Mouse (Mus musculus) neural tube, embryonic 15.5 days (tissue): Measurements from ENCODE around the gene Cited2. TPM values are rescaled to one million over a fixed set of nuclear protein-coding genes. Genes with fewer than 3 reads are reported as not detected.

ENCODE experiments used
- ATAC-seq: fragments of 200-750 bp; cut with Nextera tagmentation; 2 replicates; pipeline ENCODE4 v1.8.0; 2017; ENCODE audit warnings: mild to moderate bottlenecking, moderate TSS enrichment, moderate library complexity; ENCODE audit not compliant: low FRiP score
- H3K27ac ChIP-seq: fragments of 300-500 bp; sonication (generic); replicated peaks from 2 replicates; pipeline ENCODE4 v1.5.1; 2015; ENCODE audit warnings: mild to moderate bottlenecking, inconsistent platforms
- H3K27me3 ChIP-seq: fragments of 300-500 bp; sonication (generic); replicated peaks from 2 replicates; pipeline ENCODE4 v1.6.1; 2015; ENCODE audit warnings: inconsistent platforms
- H3K36me3 ChIP-seq: fragments of 300-500 bp; sonication (generic); 2 replicates; pipeline ENCODE4 v1.6.1; 2015; ENCODE audit warnings: inconsistent platforms
- H3K4me1 ChIP-seq: fragments of 300-500 bp; sonication (generic); 2 replicates; pipeline ENCODE4 v1.6.1; 2015; ENCODE audit warnings: inconsistent platforms
- H3K4me2 ChIP-seq: fragments of 300-500 bp; sonication (generic); 2 replicates; pipeline ENCODE4 v1.6.1; 2015; ENCODE audit warnings: inconsistent platforms, mild to moderate bottlenecking, moderate library complexity
- H3K4me3 ChIP-seq: fragments of 300-500 bp; sonication (generic); replicated peaks from 2 replicates; pipeline ENCODE4 v1.5.1; 2015; ENCODE audit warnings: mild to moderate bottlenecking, inconsistent platforms
- H3K9ac ChIP-seq: fragments of 300-500 bp; sonication (generic); replicated peaks from 2 replicates; pipeline ENCODE4 v1.6.1; 2015; ENCODE audit warnings: mild to moderate bottlenecking, inconsistent platforms
- H3K9me3 ChIP-seq: fragments of 300-500 bp; sonication (generic); replicated peaks from 2 replicates; pipeline ENCODE4 v1.6.1; 2016; ENCODE audit warnings: inconsistent platforms
- WGBS: fragments of 180-500 bp; shearing (Covaris S2); methylation state at CpG from one replicate; pipeline ENCODE4 v1.1.7; 2015; ENCODE audit warnings: mixed read lengths; 5-methylcytosine and 5-hydroxymethylcytosine counted together
- polyA plus RNA-seq: library from polyadenylated mRNA; unstranded; fragments of >200 nt; fragmentation: Nextera tagmentation; extraction: Ambion mirVana; gene quantifications from 2 replicates; pipeline ENCODE4 v1.2.1, GENCODE M21; 2015

Gene Cited2
- polyA plus RNA-seq, 1 experiment from 2014 or later: 72.7 TPM

DNA sequence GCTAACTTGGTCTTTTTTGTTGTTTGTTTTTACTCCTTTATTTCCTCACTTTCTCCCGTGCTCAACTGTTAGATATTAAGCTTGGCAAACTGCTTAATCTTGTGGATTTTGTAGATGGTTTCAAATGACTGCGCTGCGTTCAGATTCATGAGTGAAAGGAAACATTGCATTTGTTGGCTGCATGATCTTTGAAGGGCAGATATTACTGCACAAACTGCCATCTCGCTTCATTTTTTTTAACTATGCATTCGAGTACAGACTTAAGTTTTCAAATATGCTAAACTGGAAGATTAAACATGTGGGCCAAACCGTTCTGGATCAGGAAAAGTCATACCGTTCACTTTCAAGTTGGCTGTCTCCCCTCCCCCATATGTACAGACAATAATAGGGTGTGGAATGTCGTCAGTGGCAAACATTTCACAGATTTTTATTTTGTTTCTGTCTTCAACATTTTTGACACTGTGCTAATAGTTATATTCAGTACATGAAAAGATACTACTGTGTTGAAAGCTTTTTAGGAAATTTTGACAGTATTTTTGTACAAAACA lies 2.1 kb downstream of the Cited2 start:
- Histone ChIP-seq H3K9ac (peak overlapping the region; percentile 90), H3K27ac (peak overlapping the region; percentile 18; the same call in 1 of the 2 replicates), H3K27me3 (no peaks in the 10 kb centered on the region), H3K9me3 (no peaks in the 10 kb centered on the region), H3K4me1 (peaks cover 30% of the 10 kb centered on the region), H3K36me3 (no peaks in the 10 kb centered on the region), H3K4me3 (peak overlapping the region; percentile 94), H3K4me2 (peak overlapping the region; percentile 78)
- no peak for ATAC-seq
- WGBS: 18% methylated on average over 8 of the region's 8 CpGs

DNA sequence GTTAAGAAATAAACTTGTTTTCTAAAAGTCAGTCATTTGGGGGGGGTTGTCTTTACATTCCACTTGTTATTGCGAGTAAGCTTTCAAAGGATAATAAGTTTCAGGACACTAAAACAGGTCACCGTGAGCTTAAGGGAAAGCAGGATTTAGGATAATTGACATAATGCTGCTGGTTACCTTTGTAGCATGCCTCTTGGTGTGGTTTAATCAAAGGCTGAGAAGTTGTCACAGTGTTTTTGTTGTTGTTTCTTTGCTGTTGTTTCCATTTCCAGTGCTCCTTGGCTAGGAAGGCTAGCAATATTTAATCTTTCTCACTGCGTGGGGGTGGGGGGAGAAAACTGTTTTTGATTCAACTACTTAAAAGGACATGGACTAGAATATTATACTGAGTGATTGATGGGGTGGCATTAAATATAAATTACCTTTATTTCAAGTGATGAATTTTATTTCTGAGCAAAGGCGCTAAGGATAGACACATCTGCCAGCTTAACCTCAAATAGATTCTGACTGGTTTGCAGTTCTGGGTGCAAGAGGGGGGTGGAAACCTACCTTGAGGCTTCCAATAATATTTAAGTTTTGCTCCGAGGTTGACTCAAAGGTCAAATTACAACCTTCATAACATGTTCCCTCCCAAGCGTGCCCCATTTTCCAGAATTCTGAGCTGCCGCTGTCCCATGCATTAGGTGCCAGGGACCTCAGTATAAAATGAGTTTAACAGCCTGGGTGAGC lies 2.8 kb downstream of the Cited2 start:
- 34% methylated on average over 7 of the region's 7 CpGs for WGBS
- Histone ChIP-seq H3K9ac (peak overlapping the region; percentile 41), H3K4me1 (peaks cover 30% of the 10 kb centered on the region), H3K4me2 (peak overlapping the region; percentile 78), H3K4me3 (peak overlapping the region; percentile 94), H3K36me3 (no peaks in the 10 kb centered on the region), H3K9me3 (no peaks in the 10 kb centered on the region), H3K27me3 (no peaks in the 10 kb centered on the region), H3K27ac (peak overlapping the region; percentile 58; the same call in 1 of the 2 replicates)
- no peak for ATAC-seq

DNA sequence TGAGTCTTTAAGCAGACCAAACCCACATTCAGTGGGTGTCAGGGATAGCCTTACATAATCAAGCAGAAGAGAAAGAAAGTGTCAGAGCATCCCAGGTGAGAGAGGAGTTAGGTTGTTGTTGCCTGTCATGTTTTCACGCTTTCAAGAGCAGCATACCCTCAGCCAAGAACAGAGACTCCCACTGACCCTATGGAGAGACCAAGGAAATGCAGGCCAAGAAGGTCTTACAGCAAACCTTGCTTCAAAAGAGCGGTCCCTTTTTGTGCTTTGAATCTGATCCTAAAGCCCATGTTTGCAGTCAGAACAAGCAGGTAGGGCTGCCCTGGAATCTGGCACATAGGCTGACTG lies 3.3 kb downstream of the Cited2 start:
- no peaks in the 10 kb centered on the region for H3K27me3 ChIP-seq
- no peaks in the 10 kb centered on the region for H3K36me3 ChIP-seq
- peaks cover 30% of the 10 kb centered on the region for H3K4me1 ChIP-seq
- peak overlapping the region; percentile 58; the same call in 1 of the 2 replicates for H3K27ac ChIP-seq
- peak overlapping the region; percentile 94 for H3K4me3 ChIP-seq
- peak overlapping the region; percentile 78 for H3K4me2 ChIP-seq
- 50% methylated on average over 2 of the region's 2 CpGs for WGBS
- no peak for ATAC-seq
- H3K9ac ChIP-seq: peak overlapping the region; percentile 41
- no peaks in the 10 kb centered on the region for H3K9me3 ChIP-seq

DNA sequence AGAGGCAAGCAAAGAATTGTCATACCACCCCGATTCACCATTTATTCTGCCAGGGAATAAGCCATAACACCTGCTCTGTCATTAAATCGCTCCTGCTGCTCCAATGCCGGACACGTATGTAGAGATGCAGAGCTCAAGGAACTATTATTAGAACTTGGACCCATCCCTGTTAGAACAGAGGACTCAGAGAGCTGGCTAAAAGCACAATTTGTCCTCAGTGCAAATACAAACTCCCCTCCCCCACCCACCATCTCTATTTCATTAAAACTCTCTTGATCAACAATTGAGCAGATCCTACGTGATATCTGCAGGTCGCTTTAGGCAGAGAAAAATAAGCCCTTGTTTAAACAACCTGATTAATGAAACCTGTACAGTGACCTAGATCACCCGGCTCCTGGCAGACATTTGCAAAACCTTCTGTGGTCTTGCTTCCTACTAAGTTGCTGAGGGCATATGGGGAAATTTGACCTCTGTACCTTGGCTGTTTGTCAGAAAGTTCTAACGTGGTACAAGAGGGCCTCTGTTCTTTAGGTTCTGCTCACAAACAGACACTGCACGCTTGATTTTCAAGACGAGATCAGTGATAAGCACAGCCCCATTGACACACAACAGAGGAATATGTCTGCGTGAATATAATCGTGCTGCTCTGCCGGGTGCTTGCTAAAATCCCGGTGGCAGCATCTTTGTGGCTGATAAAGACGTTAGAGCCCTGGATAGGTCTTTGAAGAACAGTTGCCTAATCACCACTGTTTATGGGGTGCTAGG lies 4.3 kb downstream of the Cited2 start:
- ATAC-seq: no peak
- Histone ChIP-seq H3K9ac (peak overlapping the region; percentile 41), H3K9me3 (no peaks in the 10 kb centered on the region), H3K27me3 (no peaks in the 10 kb centered on the region), H3K4me3 (peak overlapping the region; percentile 94), H3K4me2 (peak overlapping the region; percentile 78), H3K27ac (peak overlapping the region; percentile 70), H3K36me3 (no peaks in the 10 kb centered on the region), H3K4me1 (peaks cover 30% of the 10 kb centered on the region)
- 12% methylated on average over 15 of the region's 15 CpGs for WGBS

DNA sequence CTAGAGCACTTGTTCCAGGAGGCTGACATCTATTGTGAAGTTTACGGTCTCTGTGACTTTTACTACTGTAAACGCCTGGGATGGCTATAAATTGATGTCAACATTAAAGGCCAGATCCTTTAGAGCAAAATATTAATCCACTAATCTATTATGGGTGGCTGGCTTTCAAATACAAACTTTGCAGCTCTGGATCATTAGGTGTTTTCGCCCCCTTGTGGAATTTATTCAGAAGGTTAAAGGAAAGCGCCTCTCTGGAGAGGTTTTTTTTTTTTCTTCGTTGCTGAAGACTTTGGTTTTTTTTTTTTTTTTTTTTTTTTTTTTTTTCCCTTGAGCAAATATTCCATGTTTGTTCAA lies 4.9 kb downstream of the Cited2 start:
- Histone ChIP-seq H3K9me3 (no peaks in the 10 kb centered on the region), H3K27ac (peak overlapping the region; percentile 70), H3K4me3 (peak overlapping the region; percentile 94), H3K36me3 (no peaks in the 10 kb centered on the region), H3K4me1 (peaks cover 30% of the 10 kb centered on the region), H3K9ac (peak overlapping the region; percentile 41; the same call in 1 of the 2 replicates), H3K27me3 (no peaks in the 10 kb centered on the region), H3K4me2 (peak overlapping the region; percentile 78)
- 5% methylated on average over 5 of the region's 5 CpGs for WGBS
- ATAC-seq: no peak

DNA sequence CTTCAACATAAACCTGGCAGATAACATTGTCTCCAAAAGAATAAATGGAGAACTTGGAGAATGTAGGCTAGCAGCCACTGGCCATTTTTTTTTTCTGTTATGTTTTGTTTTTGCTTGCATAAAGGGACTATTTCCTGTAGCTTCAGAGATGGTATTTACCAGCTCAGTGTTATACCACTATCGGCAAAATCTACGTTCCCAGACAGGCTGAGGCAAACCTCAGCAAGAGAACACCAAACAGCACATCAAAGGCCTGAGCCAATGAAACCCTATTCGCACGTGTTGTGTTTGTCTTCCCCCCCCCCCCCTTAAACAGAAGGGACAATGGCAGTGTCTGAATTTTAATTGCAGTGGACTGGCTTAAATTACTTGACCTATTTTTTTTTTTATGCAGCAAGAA lies 5.7 kb downstream of the Cited2 start:
- H3K4me1 ChIP-seq: peaks cover 30% of the 10 kb centered on the region
- no peak overlapping the region for H3K27ac ChIP-seq
- no peaks in the 10 kb centered on the region for H3K9me3 ChIP-seq
- 20% methylated on average over 4 of the region's 4 CpGs for WGBS
- no peak overlapping the region for H3K4me2 ChIP-seq
- no peak overlapping the region for H3K4me3 ChIP-seq
- no peak for ATAC-seq
- no peak overlapping the region for H3K9ac ChIP-seq
- H3K36me3 ChIP-seq: no peaks in the 10 kb centered on the region
- no peaks in the 10 kb centered on the region for H3K27me3 ChIP-seq

DNA sequence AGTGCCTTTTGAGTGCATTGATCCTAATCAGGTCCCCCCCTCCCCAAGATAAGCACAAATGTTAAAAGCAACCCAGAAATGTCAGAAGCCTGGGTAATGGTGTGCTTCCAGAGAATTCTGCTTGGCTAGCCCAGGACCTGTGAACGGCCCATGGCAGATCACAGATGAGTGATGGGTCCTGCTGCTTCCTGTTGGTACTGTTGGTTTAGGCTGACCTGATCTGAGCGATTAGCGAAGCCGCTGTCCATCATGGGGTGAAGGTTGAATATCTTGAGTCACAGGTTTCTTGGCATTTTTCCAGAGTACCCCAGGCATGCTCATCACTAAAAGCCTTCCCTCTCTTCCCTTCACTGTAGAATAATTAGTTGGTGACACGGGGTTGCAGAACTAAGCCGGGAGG lies 6.5 kb downstream of the Cited2 start:
- no peaks in the 10 kb centered on the region for H3K27me3 ChIP-seq
- no peaks in the 10 kb centered on the region for H3K9me3 ChIP-seq
- no peak for ATAC-seq
- H3K36me3 ChIP-seq: no peaks in the 10 kb centered on the region
- no peak overlapping the region for H3K4me2 ChIP-seq
- no peak overlapping the region for H3K9ac ChIP-seq
- H3K27ac ChIP-seq: no peak overlapping the region
- H3K4me3 ChIP-seq: no peak overlapping the region
- peaks cover 30% of the 10 kb centered on the region for H3K4me1 ChIP-seq
- 71% methylated on average over 6 of the region's 6 CpGs for WGBS

DNA sequence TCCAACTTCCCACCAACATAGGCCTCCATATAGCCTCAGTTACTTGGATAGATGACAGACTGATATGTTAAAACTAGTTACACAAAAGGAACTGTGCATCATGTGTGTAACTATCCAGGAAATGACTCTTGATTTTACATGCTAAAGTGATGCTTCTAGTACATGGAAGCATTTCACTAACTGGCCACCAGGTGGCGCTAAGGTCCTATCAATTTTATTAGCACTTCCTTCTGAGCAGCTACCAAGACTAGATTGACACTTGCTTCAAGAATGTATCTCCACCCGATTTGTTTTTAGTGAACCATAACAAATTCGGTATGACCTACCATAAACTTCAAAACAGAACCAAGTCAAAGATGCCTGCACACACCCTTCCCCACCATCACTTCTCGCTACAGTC lies 10.0 kb downstream of the Cited2 start:
- peak; percentile 41; the same call in 1 of the 2 replicates for ATAC-seq
- H3K27ac ChIP-seq: no peak overlapping the region
- H3K4me3 ChIP-seq: no peak overlapping the region
- peaks cover 7% of the 10 kb centered on the region; the same call in 1 of the 2 replicates for H3K4me1 ChIP-seq
- 17% methylated on average over 4 of the region's 4 CpGs for WGBS
- H3K36me3 ChIP-seq: no peaks in the 10 kb centered on the region
- no peak overlapping the region for H3K9ac ChIP-seq
- H3K27me3 ChIP-seq: no peaks in the 10 kb centered on the region
- H3K4me2 ChIP-seq: no peak overlapping the region
- H3K9me3 ChIP-seq: no peaks in the 10 kb centered on the region

DNA sequence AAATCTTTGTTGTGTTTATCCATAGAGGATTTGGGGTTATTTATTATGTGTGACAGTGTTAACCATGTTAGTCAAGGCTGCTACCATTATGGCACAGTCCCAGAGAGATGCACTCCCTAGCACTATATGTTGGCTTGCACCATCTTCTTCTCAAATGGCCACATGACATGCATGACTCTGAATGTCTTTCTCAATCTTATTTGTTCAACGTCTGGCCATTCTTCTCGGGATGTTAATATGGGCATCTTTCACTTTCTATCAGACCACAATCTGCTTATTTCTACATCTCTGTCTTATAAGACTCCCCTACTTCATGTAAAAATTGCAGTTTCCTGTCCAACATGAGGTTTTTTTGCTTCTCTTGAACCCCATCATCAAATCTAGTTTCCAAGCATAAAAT lies 19.6 kb downstream of the Cited2 start:
- no peak for ATAC-seq
- no peaks in the 10 kb centered on the region for H3K4me1 ChIP-seq
- no peaks in the 10 kb centered on the region for H3K36me3 ChIP-seq
- H3K9ac ChIP-seq: no peak overlapping the region
- WGBS: 97% methylated on average over 2 of the region's 2 CpGs
- no peak overlapping the region for H3K4me2 ChIP-seq
- H3K27ac ChIP-seq: no peak overlapping the region
- no peaks in the 10 kb centered on the region for H3K9me3 ChIP-seq
- H3K27me3 ChIP-seq: no peaks in the 10 kb centered on the region
- H3K4me3 ChIP-seq: no peak overlapping the region

DNA sequence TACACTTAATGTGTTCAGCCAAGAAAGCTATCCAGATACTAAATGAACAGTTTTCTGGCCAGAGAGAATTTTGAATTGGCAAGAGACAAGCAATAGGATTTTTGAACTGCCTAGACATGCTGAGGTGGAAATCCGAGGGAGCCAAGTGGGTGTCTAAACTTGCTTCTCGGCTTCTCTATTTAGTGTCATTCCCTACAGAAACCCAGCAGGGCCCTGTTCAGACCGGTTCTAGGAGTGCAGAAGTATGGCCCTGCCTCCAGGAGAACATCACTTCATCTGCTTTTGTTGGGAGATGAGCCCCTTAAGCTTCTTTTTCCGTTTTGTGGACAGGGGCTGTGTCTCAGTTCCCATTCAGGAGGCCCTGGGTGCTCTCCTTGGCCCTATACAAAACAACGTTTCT lies 29.5 kb downstream of the Cited2 start:
- no peak overlapping the region for H3K4me3 ChIP-seq
- H3K9ac ChIP-seq: no peak overlapping the region
- H3K27me3 ChIP-seq: no peaks in the 10 kb centered on the region
- no peak for ATAC-seq
- H3K36me3 ChIP-seq: no peaks in the 10 kb centered on the region
- no peak overlapping the region for H3K27ac ChIP-seq
- no peaks in the 10 kb centered on the region for H3K4me1 ChIP-seq
- H3K9me3 ChIP-seq: no peaks in the 10 kb centered on the region
- no peak overlapping the region for H3K4me2 ChIP-seq
- WGBS: 84% methylated on average over 5 of the region's 5 CpGs

DNA sequence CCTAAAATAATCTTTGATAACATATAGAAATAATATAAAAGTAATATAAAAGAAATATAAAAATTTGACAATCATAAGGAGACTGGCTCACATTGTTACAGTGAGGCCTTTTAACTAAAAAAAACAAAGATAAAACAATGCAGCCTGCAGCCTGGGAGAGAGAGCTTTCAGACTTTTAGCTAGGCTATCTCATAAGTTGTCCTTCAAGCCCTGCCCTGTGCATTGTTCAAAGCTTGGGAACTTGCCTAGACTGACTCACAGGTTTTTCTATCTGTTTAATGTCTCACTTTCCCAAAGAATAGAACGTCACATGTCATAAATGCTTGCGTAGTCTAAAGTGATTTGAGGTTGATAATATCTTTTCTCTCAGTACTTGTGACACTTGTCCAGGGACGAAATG lies 36.8 kb downstream of the Cited2 start:
- H3K9ac ChIP-seq: no peak overlapping the region
- no peak overlapping the region for H3K27ac ChIP-seq
- H3K36me3 ChIP-seq: no peaks in the 10 kb centered on the region
- no peaks in the 10 kb centered on the region for H3K9me3 ChIP-seq
- ATAC-seq: no peak
- 95% methylated on average over 3 of the region's 3 CpGs for WGBS
- no peak overlapping the region for H3K4me3 ChIP-seq
- H3K4me2 ChIP-seq: no peak overlapping the region
- H3K27me3 ChIP-seq: no peaks in the 10 kb centered on the region
- no peaks in the 10 kb centered on the region for H3K4me1 ChIP-seq
